Mouse (Mus musculus) large intestine, adult 2 months (tissue): Measurements from ENCODE around the gene Dach2. TPM values are rescaled to one million over a fixed set of nuclear protein-coding genes. Genes with fewer than 3 reads are reported as not detected.
"Not testable (repeated sequence)": the region's sequence is repeated elsewhere in the genome, so short reads cannot be mapped to it uniquely, and the experiment has no call there.

Experiments
- DNase-seq: peaks from one replicate; pipeline ENCODE4 v3.0.0-alpha.2; 2012; ENCODE audit warnings: low read depth, low spot score
- WGBS: fragments of 180-500 bp; shearing (Covaris S2); methylation state at CpG from one replicate; pipeline ENCODE4 v1.1.7; 2018; 5-methylcytosine and 5-hydroxymethylcytosine counted together
- polyA plus RNA-seq: library from polyadenylated mRNA; depleted of rRNA; stranded (reverse); fragments of >200 nt; gene quantifications from 2 replicates; pipeline ENCODE4 v1.2.3, GENCODE M21; 2012; rRNA removed

The Dach2 gene
- 0.16 TPM in 2 replicates for polyA plus RNA-seq

DNA sequence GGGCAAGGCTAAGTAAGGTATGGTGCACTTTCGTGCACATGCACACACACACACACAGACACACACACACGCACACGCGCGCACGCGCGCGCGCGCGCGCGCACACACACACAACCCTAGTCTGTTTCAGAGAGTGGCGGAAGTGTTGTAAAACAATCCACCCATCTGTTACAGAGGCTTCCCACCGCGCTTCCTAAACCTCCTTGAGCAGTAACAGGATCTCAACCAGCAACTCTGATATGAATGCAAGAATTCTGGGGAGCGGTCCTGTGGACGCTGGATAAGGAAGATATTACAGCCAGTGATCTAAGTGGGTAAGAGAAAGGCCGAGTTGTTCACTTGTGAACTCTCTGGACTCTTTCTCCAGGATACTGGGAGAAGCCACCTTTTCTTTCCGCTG is at the start of gene Dach2:
Dach2 (plus strand) TSS at position 107 of the 400 bp plus-strand sequence.
- no peak for DNase-seq
- WGBS, result 31% methylated on average over 21 of the region's 21 CpGs

DNA sequence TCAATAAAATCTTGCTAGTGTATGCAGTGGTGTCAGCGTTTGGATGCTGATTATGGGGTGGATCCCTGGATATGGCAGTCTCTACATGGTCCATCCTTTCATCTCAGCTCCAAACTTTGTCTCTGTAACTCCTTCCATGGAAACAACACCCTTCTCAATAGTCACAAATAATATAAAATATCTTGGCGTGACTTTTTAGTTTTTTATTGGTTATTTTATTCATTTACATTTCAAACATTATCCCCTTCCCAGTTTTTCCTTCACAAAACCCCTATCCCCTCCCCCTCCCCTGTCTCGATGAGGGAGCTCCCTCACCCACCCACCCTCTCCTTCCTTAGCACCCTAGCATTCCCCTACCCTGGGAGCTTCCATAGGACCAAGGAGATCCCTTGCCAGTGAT is 44.9 kb upstream of the Dach2 start:
- WGBS, result 80% methylated on average over 3 of the region's 3 CpGs
- not testable (repeated sequence) for DNase-seq

DNA sequence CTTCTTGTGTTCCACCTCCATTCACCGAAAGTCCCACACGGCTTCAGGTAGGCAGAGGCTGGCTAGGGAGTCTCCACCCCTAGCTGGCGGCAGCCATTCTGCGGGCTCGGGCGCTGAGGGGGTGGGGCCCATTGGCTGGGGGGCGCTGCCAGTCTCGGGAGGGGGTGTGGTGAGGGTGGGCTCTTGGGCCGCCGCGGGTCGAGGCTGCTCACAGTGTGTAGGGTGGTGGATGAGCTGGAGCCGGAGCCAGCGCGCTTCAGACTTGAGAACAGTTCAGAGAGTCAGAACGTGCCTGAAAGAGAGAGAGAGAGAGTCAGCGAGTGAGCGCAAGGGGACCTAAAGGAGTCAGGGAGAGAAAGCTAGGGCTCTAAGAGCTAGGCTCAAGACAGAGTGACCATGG is 721 bp downstream of the Dach2 start:
- 23% methylated on average over 16 of the region's 18 CpGs for whole genome bisulfite sequencing
- DNase-seq, result no peak

DNA sequence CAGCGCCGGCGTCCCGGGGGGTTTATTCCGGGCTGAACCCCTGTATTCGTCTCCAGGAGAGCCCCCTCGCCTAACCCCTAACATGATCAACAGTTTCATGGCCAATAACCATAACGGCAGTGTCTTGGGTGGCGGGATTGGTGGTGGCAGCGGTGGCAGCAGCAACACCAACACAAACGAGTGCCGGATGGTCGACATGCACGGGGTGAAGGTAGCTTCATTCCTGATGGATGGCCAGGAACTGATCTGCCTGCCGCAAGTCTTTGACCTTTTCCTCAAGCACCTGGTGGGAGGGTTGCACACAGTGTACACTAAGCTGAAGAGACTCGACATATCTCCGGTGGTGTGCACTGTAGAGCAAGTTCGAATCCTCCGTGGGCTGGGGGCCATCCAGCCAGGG is 1.2 kb downstream of the Dach2 start:
- WGBS, result 21% methylated on average over 19 of the region's 19 CpGs

DNA sequence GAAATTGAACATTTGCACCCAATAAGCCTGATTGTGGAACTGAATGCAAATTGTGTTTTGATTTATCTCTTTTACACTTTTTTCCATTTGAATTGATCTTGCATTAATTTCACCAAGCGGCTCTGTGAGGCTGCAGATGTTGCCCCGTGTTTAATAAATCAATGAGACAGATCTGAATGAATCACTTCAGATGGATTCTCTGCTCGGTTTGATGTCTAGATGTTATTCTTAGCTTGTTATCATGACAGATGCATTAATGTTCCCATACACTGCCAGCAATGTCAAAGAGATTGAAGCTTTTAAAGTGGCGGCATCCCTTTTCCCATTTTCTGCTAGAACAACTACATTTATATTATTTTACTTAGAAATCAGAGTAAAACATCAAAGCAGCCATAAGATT is 7.0 kb downstream of the Dach2 start:
- no peak for DNase-seq
- 65% methylated on average over 4 of the region's 4 CpGs for WGBS

More for the DNA sequence above, 1.2 kb downstream of the Dach2 start:
- DNase-seq, result no peak

DNA sequence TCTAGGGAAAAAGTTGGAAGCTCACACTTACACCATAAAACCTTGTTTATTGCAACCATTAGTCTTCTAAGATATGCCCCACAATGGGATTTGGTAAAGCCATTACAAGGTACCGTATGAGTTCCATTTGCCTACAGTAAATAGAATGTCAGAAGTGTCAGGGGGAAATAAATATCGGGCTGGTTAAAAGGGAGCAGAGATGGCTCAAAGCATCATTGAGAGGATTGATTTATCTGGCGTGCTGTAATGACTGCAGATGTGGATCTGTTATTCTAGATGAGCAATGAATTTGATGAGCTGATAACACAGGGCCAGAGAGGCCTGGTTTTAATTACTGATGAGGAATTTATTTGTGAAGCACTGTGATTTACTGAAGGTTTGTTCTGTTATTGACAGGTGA is 40.8 kb downstream of the Dach2 start:
- WGBS, result 30% methylated on average over 3 of the region's 3 CpGs

DNA sequence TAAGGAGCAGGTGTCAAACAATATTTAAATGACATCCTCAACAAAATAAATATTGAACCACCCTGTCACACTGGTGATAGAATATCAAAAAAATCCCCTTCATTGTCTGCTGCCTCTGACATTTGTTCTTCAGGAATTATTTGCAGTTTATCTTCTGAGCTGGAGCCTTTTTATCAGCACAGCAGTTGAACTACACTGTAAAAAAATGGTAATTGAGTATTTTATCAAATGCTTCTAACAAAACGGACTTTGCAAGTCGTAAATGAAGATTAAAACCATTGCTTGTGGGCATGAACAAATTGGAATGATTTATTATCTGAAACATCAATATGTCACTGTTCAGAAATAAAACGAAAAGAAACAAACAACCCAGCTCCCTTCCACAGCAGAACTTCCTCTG is 97.1 kb downstream of the Dach2 start:
- 39% methylated on average over 3 of the region's 3 CpGs for WGBS
- no peak for DNase-seq

More for the DNA sequence above, 40.8 kb downstream of the Dach2 start:
- DNase-seq, result no peak

DNA sequence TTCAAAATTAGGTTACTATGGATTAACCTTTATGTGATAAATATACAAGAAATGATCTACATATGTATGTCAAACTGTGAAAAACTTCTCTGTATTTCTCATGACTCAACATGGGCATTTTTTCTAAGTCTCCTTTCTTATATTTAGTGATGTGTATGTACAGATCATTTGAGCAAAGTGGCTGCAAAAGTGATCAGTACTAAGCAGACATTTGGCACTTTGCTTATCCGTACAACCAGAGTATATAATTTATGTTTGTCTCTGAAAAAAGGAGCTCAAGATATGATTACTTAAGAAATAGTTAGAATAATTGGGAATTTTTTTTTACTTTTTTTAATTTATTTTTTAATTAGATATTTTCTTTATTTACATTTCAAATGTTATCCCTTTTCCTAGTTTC is 111.4 kb downstream of the Dach2 start:
- no peak for DNase-seq
- 87% methylated on average over 1 of the region's 1 CpGs for WGBS

DNA sequence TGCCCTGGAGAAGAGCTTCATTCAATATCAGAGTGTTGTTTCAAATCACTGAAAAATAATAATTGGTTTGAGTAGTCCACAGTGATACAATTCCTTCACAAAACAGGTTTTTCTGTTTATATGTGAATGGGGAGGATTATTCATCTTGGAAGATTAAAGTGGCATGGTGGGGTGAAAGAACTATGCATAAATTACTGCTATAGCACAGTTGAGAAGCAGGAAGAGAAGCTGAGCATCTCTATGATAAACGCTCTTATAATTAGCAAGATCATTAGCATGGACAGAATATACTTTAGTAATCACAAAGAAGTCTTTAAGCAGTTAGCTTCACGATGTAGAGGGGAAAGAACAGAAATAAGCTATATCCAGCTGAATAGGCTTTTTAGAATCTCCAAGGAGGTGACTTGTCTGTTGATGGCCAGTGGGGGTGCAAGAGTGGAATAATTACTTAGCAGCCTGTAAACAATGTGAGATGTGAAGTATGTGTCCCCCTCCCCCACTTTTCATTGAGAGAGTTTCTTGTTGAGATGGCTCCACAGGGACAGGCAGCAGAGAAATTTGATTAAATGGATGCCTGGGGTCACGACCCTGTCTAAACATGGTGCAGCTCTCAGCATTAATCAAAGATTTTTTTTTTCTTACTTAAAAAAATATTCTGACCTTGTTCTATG is 124.3 kb downstream of the Dach2 start:
- WGBS, result 67% methylated on average over 3 of the region's 3 CpGs
- no peak for DNase-seq

DNA sequence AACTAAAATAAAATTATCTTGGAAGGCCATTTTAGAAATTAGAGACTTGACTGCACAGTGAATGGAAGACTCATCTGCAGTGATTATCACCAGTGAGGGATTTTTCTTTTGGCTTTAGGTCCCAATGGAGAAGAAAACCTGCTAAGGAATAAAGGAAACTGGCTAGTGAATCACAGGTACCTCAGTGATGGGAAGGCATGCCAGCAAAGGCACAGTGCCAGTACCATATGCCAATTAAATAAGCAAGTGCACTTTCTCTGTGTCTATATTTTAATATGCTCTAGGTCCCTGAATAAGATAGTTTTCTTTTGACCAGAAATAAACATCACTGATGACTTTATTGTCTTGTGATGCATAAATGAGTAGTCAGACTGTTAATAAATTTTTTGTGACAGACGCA is 184.8 kb downstream of the Dach2 start:
- no peak for DNase-seq
- WGBS, result 65% methylated on average over 1 of the region's 1 CpGs

DNA sequence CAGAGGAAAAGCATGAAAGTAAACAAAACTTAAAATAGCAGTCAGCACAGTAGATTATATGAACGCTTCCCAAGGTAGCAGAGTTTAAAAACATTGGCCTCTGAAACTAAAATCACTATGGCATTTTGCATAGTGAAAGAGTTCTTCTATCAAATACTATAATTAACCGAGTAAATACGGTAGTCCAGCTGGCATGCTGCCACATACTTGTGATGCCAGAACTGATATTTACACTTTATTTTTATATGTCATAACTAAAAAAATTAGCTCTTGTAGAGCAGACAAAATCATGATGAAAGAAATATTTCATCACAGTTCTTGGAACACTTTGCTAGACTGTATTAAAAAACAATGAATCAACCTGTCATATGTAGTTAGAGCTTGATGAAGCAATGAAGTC is 247.8 kb downstream of the Dach2 start:
- 43% methylated on average over 3 of the region's 3 CpGs for WGBS

DNA sequence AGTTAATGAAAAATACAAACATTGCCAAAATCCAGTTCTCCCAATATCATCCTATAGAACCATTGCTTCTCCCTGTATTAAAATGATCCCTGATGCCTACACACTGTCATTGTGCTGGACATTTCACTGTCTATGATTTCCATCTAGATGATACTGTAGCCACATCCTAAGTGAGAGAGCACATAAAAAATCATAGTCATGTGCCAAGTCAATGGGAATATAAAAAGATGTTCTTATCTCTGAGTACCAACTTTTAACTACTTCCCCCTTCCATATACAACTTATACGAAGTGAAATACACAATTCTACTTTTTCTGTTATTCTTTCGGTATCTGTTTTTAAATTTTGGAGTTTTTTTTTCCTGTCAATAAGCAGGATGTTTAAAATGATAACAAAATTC is 266.6 kb downstream of the Dach2 start:
- WGBS, result 59% methylated on average over 2 of the region's 2 CpGs
- DNase-seq, result no peak

More for the DNA sequence above, 247.8 kb downstream of the Dach2 start:
- DNase-seq, result no peak

DNA sequence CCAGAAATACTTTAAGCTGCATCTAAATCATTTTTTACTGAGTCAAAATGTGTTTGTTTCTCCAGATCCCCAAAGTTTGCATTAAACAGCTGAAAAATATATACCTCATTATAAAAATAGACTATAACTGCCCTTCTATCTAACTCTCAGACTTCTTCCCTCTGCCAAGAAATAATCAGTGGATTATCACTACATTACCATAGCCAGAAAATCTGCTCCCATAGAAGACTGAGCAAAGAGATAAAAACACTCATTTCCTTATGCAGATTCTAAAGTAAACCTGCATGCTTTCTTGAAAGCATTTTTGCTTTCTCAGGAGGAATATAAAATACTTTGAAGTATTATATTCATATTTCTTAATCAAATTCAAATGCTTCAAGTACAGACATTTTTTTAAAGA is 368.8 kb downstream of the Dach2 start:
- DNase-seq, result no peak

DNA sequence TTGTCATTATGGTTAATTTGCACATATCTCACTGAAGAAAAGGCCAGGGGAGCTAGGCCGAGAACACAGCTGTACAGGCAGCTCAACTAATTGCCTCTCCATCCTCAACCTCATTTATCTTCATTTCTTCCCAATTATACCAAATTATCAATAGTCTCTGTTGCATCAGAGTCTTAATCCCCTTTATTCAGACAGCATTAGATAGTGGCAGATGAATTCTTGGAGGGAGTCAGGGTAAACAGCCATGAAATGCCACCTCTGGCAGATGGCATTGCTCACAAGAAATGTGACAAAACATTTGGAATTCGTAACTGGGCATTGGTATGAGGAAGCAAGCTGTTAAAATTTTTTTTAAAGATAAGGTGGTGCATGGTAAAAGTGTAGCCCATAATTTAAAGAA is 389.9 kb downstream of the Dach2 start:
- no peak for DNase-seq
- 74% methylated on average over 2 of the region's 2 CpGs for WGBS

DNA sequence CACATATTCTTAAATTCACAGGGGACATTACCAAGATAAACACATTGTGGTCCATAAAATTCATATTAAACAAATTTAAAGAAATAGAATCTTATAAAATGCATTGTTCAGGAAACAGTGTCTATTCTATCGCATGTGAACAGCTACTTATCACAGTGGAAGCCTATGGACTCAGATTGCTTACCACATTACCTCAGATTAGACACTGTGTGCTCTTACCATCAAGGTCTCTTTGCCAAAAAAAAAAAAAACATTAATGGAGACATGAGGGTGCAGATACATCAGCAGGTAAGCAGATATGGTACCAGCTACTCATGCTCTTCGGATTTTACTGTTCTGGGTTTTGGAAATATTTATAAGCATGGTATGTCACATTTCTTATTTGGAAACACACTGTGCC is 415.1 kb downstream of the Dach2 start:
- 66% methylated on average over 2 of the region's 2 CpGs for WGBS
- DNase-seq, result no peak

DNA sequence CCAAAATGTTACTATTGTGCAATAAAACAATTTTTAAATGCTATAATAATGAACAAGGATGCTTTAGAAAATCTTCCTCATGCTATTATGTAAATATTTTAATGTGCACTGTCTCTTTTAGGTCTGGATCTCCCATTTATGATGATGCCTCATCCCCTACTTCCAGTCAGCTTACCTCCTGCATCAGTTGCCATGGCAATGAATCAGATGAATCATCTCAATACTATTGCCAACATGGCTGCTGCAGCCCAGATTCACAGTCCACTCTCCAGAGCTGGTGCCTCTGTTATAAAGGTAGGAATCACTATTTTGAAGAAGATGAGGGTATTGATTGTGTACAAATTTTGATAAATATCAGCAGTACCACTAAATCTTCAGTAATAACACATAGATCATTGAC is 426.8 kb downstream of the Dach2 start:
- no peak for DNase-seq

DNA sequence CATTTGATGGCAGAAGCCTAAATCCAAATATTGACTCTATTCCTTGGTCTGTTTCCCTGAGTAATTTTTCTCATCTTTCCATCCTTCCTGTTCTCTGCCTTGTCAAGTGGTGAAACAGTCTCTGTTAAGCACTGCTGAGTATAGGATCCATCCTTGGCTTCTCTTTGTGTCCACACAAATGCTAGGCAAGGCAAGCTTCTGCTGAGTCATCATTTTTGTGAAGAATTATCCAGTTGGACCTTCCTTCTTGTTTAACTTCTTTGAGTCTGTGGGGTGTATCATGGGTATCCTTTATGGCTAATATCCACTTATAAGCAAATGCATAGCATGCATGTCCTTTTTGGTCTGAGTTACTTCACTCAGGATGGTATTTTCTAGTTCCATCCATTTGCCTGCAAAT is 449.8 kb downstream of the Dach2 start:
- no peak for DNase-seq

DNA sequence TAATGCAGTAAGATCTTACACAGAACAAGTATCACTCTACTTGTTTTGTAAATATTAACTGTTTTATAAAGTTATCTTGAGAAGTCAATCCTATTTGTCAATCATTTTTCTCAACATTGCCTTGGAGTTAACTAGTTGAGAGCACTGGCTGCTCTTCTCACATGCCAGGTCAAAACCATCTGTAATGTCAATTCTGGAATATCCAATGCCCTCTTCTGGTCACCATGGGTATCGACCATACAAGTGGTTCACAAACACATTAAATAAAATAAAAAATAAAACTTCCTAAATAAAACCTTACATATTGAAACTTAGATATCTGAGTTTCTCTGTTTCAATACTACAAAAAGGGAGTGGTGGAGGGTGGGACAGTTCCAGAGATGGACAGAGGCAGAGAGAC is 495.0 kb downstream of the Dach2 start:
- no peak for DNase-seq
- WGBS, result 35% methylated on average over 1 of the region's 1 CpGs

DNA sequence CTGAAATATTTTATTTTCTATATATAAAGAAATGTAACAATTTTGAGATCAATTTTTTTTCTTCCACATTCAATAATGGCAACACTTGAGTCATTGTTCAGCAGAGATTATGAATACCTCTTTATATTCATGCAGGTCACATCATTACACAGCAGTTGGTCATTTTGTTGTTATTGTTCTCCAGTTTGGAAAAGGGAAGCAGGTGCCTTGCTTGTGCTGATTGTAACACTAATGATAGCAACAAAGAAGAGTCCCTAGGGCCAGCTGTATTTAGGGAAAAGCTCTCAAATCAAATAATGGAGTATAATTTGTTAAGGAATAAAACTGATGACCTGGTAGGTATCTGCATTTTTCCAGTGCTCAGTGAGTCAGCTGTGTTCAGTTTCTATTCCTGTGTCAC is 513.1 kb downstream of the Dach2 start:
- no peak for DNase-seq

DNA sequence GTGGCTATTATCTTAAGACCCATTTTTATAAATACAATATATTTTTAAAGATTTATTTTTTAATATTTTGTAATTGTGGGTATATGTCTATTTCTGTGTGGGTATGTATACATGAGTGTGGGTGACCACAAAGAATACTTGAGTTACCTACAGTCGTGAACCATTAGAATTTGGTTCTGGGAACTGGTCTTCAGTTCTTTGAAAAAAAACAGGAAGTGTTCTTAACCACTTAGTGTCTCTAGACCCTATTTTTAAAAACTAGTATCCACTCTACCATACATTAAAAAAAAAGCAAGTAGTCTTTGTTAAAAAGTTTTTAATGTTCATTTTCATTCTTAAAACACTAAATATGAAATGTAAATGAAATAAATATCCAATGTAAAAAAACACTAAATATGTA is 529.5 kb downstream of the Dach2 start:
- 44% methylated on average over 1 of the region's 1 CpGs for WGBS
- no peak for DNase-seq

DNA sequence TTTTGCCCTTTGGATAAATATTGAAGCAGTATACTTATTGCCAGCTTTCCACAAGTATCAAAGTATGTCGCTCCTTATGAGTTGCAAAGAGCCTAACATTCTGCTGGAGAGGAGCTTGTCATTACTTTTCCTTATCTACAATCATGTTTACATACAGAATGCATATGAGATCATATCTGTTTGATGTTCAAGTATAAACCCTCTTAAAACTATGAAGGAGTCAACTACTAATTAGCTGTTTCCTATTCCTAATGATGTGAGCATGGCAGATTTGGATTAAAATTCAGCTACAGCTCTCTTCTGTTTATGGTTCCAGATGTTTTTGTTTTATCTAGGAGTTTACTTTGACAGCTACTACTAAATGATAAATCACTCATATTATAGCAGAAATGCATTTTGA is 535.8 kb downstream of the Dach2 start:
- WGBS, result 83% methylated on average over 1 of the region's 1 CpGs
- DNase-seq, result no peak

DNA sequence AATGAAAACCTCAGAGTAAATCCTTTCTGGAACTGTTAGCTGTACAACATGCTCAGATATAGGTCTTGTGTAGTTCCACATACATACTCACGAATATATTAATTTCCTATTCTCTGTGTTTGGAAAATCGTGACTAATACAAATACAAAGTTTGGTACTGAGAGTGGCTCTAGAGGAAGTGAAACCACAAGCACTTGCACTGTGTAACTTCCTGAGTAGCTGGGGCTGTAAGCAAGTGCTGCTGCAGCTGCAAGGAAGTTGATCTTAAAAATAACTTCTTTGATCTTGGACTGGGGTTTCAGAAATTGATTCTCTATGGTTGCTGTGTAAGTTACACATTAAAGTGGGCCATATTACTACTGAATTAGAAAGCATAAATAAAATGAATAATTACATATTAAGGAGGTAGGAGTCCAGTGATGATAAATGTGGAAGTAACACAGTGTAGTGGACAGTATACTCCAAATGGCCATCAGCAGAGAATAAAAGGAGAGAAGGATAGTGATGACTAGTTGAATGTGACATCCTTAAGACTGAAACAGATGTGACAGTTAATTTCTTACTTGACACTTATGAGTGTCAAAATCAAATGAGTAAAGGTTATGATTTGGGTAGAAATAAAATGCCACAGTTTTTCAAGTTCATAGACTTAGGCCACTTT is 570.7 kb downstream of the Dach2 start:
- no peak for DNase-seq
- WGBS, result 54% methylated on average over 2 of the region's 2 CpGs
